Mouse (Mus musculus) kidney, postnatal 0 days (tissue): ENCODE measurements at regions not wholly inside any gene's neighbourhood (a gene's known extent, or its start where the extent isn't known, plus 50 kb on each side); places are given as distances from the start of the nearest gene placed in this dataset.

ENCODE experiments used
- ATAC-seq: fragments of 200-750 bp; cut with Nextera tagmentation; replicated peaks from 2 replicates; pipeline ENCODE4 v1.8.0; 2017; ENCODE audit warnings: low read depth, moderate number of reproducible peaks, moderate TSS enrichment, moderate library complexity; ENCODE audit not compliant: low FRiP score
- DNase-seq: peaks from one replicate; pipeline ENCODE4 v3.0.0-alpha.2; 2016; ENCODE audit warnings: low spot score
- H3K27ac ChIP-seq: fragments of 300-500 bp; sonication (generic); 2 replicates; pipeline ENCODE4 v1.5.1; 2014; ENCODE audit warnings: mild to moderate bottlenecking
- H3K27me3 ChIP-seq: fragments of 300-500 bp; sonication (generic); 2 replicates; pipeline ENCODE4 v1.6.1; 2014; ENCODE audit warnings: low read length, mixed read lengths; ENCODE audit not compliant: insufficient read depth
- H3K36me3 ChIP-seq: fragments of 300-500 bp; sonication (generic); 2 replicates; pipeline ENCODE4 v1.6.1; 2014; ENCODE audit warnings: low read length, mixed read lengths; ENCODE audit not compliant: insufficient read depth
- H3K4me1 ChIP-seq: fragments of 300-500 bp; sonication (generic); replicated peaks from 2 replicates; pipeline ENCODE4 v1.6.1; 2014; ENCODE audit warnings: antibody characterized with exemption, low read length, mixed read lengths; ENCODE audit not compliant: insufficient read depth
- H3K4me2 ChIP-seq: fragments of 300-500 bp; sonication (generic); 2 replicates; pipeline ENCODE4 v1.6.1; 2014; ENCODE audit warnings: mild to moderate bottlenecking, low read length, moderate library complexity, mixed read lengths
- H3K4me3 ChIP-seq: fragments of 300-500 bp; sonication (generic); replicated peaks from 2 replicates; pipeline ENCODE4 v1.5.1; 2014; ENCODE audit warnings: low read depth, low read length
- H3K9ac ChIP-seq: fragments of 300-500 bp; sonication (generic); 2 replicates; pipeline ENCODE4 v1.6.1; 2014; ENCODE audit warnings: low read depth, low read length
- H3K9me3 ChIP-seq: fragments of 300-500 bp; sonication (generic); replicated peaks from 2 replicates; pipeline ENCODE4 v1.6.1; 2016; ENCODE audit warnings: low read length, inconsistent platforms, mixed read lengths
- CTCF ChIP-seq: IDR thresholded peaks from 2 replicates; pipeline ENCODE4 v1.5.1; 2016; ENCODE audit warnings: antibody characterized with exemption, low read depth, mild to moderate bottlenecking, moderate library complexity
- WGBS: fragments of 180-500 bp; shearing (Covaris S2); extraction: QIAGEN DNeasy Blood & Tissue Kit; methylation state at CpG from one replicate; pipeline ENCODE4 v1.1.7; 2014; 5-methylcytosine and 5-hydroxymethylcytosine counted together

- Histone ChIP-seq H3K27ac (no peak overlapping the region), H3K4me1 (peaks cover 2% of the 10 kb centered on the region), H3K36me3 (no peaks in the 10 kb centered on the region), H3K4me3 (no peak overlapping the region), H3K4me2 (no peak overlapping the region), H3K27me3 (no peaks in the 10 kb centered on the region), H3K9me3 (no peaks in the 10 kb centered on the region), H3K9ac (no peak overlapping the region)
- DNase-seq (no peak), ATAC-seq (no peak)
- WGBS, result 59% methylated on average over 4 of the region's 4 CpGs
- TF ChIP-seq CTCF, result no peak
Observed at GRCm38 (mm10) chr14:60524869-60525268, 108.9 kb upstream of the Spata13 start.

GRCm38 (mm10) chr14:60525284-60525962, 108.4 kb upstream of the Spata13 start:
- Histone ChIP-seq H3K4me1 (peaks cover 7% of the 10 kb centered on the region), H3K27me3 (no peaks in the 10 kb centered on the region), H3K4me3 (no peak overlapping the region), H3K9me3 (no peaks in the 10 kb centered on the region), H3K9ac (no peak overlapping the region), H3K4me2 (no peak overlapping the region), H3K36me3 (no peaks in the 10 kb centered on the region), H3K27ac (no peak overlapping the region)
- 74% methylated on average over 13 of the region's 13 CpGs for WGBS
- ATAC-seq (0 out of 2 replicates have a peak, but pooled peaks have one; percentile 31), DNase-seq (peak; percentile 88)
- TF ChIP-seq CTCF, result peak; percentile 94

- H3K4me2 ChIP-seq, result no peak overlapping the region
- no peaks in the 10 kb centered on the region for H3K27me3 ChIP-seq
- ATAC-seq, result no peak
- H3K4me3 ChIP-seq, result no peak overlapping the region
- H3K36me3 ChIP-seq, result no peaks in the 10 kb centered on the region
- 69% methylated on average over 3 of the region's 3 CpGs for WGBS
- H3K4me1 ChIP-seq, result peaks cover 9% of the 10 kb centered on the region
- no peak for TF ChIP-seq CTCF
- H3K9ac ChIP-seq, result no peak overlapping the region
- H3K9me3 ChIP-seq, result no peaks in the 10 kb centered on the region
- no peak for DNase-seq
- no peak overlapping the region for H3K27ac ChIP-seq
Observed at GRCm38 (mm10) chr14:60525979-60526378, 107.8 kb upstream of the Spata13 start.

DNA sequence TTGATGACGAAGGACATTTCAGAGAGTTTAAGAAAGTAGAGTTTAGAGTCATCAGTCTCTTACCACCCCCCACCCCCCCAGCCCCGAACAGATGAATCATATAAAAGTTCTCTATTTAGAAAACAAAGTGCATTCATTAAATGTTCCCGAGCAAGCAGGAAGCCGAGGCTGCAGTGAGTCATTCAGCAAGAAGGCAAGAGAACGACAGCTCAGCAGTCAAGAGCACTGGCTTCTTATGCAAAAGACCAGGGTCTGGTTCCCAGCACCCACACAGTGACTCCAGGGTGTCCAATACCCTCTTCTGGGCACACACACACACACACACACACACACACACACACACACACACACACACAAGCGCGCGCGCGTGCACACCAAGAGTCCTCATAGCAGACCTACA, 107.0 kb upstream of the Spata13 start:
- TF ChIP-seq CTCF, result no peak
- Histone ChIP-seq H3K36me3 (no peaks in the 10 kb centered on the region), H3K27ac (no peak overlapping the region), H3K4me3 (no peak overlapping the region), H3K4me2 (no peak overlapping the region), H3K9me3 (no peaks in the 10 kb centered on the region), H3K27me3 (no peaks in the 10 kb centered on the region), H3K4me1 (peaks cover 9% of the 10 kb centered on the region), H3K9ac (no peak overlapping the region)
- DNase-seq, result no peak
- no peak for ATAC-seq
- WGBS, result 72% methylated on average over 10 of the region's 10 CpGs

GRCm38 (mm10) chr14:60527951-60528350, 105.8 kb upstream of the Spata13 start:
- Histone ChIP-seq H3K9me3 (no peaks in the 10 kb centered on the region), H3K9ac (no peak overlapping the region), H3K4me2 (no peak overlapping the region), H3K36me3 (no peaks in the 10 kb centered on the region), H3K27ac (no peak overlapping the region), H3K4me1 (peaks cover 9% of the 10 kb centered on the region), H3K4me3 (no peak overlapping the region), H3K27me3 (no peaks in the 10 kb centered on the region)
- whole genome bisulfite sequencing, result 84% methylated on average over 5 of the region's 5 CpGs
- DNase-seq, result no peak
- TF ChIP-seq CTCF, result no peak
- ATAC-seq, result no peak

GRCm38 (mm10) chr14:60528520-60528919, 105.3 kb upstream of the Spata13 start:
- WGBS, result 89% methylated on average over 7 of the region's 7 CpGs
- H3K9ac ChIP-seq, result no peak overlapping the region
- H3K4me2 ChIP-seq, result no peak overlapping the region
- H3K36me3 ChIP-seq, result no peaks in the 10 kb centered on the region
- peaks cover 15% of the 10 kb centered on the region for H3K4me1 ChIP-seq
- DNase-seq (no peak), ATAC-seq (no peak)
- no peak overlapping the region for H3K4me3 ChIP-seq
- H3K27ac ChIP-seq, result no peak overlapping the region
- no peaks in the 10 kb centered on the region for H3K9me3 ChIP-seq
- no peaks in the 10 kb centered on the region for H3K27me3 ChIP-seq
- no peak for TF ChIP-seq CTCF

- peaks cover 16% of the 10 kb centered on the region for H3K4me1 ChIP-seq
- ATAC-seq (no peak), DNase-seq (no peak)
- TF ChIP-seq CTCF, result no peak
- H3K36me3 ChIP-seq, result no peaks in the 10 kb centered on the region
- no peak overlapping the region for H3K9ac ChIP-seq
- H3K27ac ChIP-seq, result no peak overlapping the region
- H3K27me3 ChIP-seq, result no peaks in the 10 kb centered on the region
- H3K9me3 ChIP-seq, result no peaks in the 10 kb centered on the region
- H3K4me3 ChIP-seq, result no peak overlapping the region
- no peak overlapping the region for H3K4me2 ChIP-seq
- WGBS, result 74% methylated on average over 3 of the region's 3 CpGs
Observed at GRCm38 (mm10) chr14:60529022-60529421, 104.8 kb upstream of the Spata13 start.
